Mouse (Mus musculus): ENCODE data around the gene Tmub1.

The Tmub1 gene

DNA sequence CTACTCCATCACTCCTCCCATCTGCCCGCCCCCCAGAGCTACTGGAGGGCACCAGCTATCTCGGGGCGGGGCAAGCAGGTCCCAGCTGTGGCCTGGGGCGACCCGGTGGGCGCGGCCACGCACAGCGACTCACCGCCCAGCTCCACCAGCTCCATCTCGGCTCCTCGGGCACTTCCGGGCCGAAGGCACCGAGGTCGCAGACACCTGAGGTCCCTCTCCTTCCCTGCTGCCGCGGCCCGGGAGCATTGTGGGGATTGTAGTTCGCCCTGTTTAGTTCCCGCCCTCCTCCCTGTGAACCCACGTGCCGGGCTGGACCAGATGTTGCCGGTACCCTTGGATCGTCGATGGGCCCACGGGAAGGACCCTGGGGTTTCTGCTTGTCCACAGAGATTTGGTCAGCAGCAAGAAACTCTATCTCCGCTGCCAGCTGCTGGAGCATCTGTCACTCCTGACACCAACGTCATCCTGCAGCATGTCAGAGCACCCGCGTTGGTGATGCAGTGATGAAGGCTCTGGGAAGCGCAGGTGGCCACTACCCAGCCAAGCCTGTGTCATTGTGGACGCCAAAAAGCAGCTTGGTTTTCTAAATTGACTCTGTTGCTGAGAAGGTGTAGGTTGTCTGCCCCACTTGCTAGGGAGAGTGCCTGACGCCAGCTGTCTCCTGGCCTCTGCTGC, at the start of gene Tmub1:
Tmub1 (minus strand) TSS at position 231 of the 675 bp plus-strand sequence.
- peak; percentile 89 for DNase-seq (ENCODE audit: low read depth, low spot score)
- H3K27me3 ChIP-seq (ENCODE audit: control insufficient read depth, insufficient read depth, low read length, poor library complexity, severe bottlenecking): no peaks in the 10 kb centered on the region
- H3K36me3 ChIP-seq (ENCODE audit: control insufficient read depth, insufficient read depth, low read length, poor library complexity, severe bottlenecking): no peaks in the 10 kb centered on the region; the same call in 1 of the 2 replicates

DNA sequence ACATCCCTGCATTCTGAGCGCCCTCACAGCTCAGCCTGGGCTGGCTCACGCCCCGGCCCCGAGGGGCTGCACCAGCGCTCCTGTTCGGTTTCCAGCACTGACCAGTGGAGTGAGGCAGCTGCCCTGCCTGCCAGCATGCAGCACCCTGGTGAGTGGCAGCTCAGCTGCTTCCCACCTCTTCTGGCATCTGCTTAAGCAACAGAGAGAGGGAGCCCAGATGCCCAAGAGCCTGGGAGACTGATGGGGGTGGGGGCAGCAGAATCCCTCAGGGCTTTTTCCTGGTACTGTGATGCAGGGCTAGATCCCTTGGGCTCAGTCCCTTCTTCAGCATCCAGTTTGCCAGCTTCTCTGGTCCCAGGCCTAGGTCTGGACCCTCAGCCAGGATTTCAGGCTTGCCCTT, 49.1 kb upstream of the Tmub1 start:
- no peaks in the 10 kb centered on the region for H3K27me3 ChIP-seq (ENCODE audit: control insufficient read depth, insufficient read depth, low read length, poor library complexity, severe bottlenecking)
- no peak for DNase-seq (ENCODE audit: low read depth, low spot score)
- H3K36me3 ChIP-seq (ENCODE audit: control insufficient read depth, insufficient read depth, low read length, poor library complexity, severe bottlenecking): peaks cover 5% of the 10 kb centered on the region; the same call in 1 of the 2 replicates

DNA sequence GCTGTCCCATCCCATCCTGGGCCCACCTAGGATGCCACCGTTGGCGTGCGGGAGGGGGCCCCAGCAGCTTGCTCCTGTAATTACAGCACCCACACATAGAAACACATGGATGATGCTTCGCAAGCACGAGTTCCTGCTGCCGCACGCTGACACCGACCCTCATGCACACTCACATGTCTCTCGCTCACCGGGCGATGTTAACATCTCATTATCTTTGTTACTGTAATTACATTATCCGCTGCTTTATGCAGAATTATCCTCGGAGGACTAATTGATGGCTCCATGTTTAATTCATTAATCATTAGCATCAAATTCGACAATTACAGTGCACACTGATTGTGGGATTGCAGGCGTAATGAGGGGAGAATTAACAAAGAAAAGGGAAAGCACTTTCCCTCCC, 47.4 kb upstream of the Tmub1 start:
- H3K36me3 ChIP-seq (ENCODE audit: control insufficient read depth, insufficient read depth, low read length, poor library complexity, severe bottlenecking): peaks cover 5% of the 10 kb centered on the region; the same call in 1 of the 2 replicates
- no peak for DNase-seq (ENCODE audit: low read depth, low spot score)
- no peaks in the 10 kb centered on the region for H3K27me3 ChIP-seq (ENCODE audit: control insufficient read depth, insufficient read depth, low read length, poor library complexity, severe bottlenecking)

DNA sequence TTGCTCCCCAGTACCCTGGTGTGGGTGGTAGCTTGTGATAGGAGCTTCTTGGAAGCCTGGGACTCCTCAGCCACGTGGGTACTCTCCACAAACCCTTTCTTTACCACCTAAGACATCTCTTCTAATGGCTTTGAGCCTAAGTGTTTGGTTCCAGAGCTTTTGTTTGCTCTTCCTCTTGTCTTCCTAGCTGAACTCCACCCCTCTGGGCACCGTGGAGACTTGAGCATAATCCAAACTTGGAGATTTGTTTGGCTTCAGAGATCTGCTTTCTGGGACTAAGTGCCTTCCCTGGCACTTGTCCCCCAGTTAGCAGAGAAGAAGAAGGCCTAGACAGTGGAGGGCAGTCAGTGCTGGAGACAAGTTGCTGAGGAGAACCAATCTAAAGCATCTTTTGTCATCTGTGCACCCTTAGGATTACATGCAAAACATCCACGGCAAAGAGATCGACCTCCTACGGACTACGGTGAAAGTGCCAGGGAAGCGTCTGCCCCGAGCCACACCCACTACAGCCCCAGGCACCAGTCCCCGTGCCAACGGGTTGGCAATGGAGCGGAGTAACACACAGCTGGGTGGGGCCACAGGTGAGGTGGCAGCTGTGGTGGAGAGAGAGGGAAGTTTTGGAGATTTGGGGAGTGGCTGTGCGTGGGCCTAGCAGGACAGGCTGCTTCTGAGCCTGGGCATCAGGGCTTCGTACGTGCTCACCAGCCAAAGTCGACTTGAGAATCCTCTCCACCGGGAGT, 45.1 kb upstream of the Tmub1 start:
- Histone ChIP-seq H3K27me3 (ENCODE audit: control insufficient read depth, insufficient read depth, low read length, poor library complexity, severe bottlenecking) (no peaks in the 10 kb centered on the region), H3K36me3 (ENCODE audit: control insufficient read depth, insufficient read depth, low read length, poor library complexity, severe bottlenecking) (peaks cover 3% of the 10 kb centered on the region; the same call in 1 of the 2 replicates)
- DNase-seq (ENCODE audit: low read depth, low spot score): no peak

DNA sequence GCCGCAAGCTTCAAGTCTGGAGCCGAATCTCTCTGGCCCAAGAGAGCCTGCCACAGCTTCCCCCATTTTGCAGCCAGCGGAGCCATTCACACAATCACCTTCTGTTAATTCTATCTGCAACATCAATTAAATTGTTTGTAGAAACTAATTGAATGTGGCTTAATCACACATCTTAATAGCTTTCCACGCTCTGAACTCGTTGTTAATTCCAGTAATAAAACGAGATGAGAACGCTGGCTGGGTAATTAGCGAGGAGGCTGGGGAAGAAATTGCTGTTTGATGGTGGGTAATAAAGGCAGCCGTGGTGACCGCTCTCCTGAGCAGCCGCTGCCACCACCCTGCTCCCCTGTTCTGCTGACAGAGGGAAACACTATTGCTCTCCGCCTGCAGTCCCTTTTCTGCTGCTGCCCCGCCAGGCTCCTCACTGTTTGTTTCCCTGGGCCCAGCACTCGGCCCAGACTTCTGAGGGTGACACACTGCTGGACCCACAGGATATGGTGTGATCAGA, 42.8 kb upstream of the Tmub1 start:
- H3K36me3 ChIP-seq (ENCODE audit: control insufficient read depth, insufficient read depth, low read length, poor library complexity, severe bottlenecking): peaks cover 3% of the 10 kb centered on the region; the same call in 1 of the 2 replicates
- H3K27me3 ChIP-seq (ENCODE audit: control insufficient read depth, insufficient read depth, low read length, poor library complexity, severe bottlenecking): no peaks in the 10 kb centered on the region
- DNase-seq (ENCODE audit: low read depth, low spot score): no peak

DNA sequence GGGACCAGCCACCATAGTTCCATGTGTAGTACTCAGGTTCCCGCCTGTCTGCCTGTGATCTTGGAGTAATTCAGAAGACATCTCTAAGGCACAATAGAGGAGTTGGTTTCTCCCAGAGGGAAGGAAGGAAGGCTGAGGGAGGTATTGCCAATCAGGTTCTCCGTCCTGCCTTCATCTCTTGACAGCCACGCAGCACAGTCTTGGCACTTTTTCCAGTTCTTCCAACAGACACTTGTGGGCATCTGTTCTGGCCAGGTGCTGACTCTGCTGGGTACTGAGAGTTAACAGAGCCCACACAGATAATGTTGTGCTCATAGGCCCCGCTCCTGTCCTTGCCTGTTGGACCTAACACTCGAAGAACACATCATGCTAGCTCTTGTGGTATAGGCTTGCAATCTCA, 39.1 kb upstream of the Tmub1 start:
- Histone ChIP-seq H3K27me3 (ENCODE audit: control insufficient read depth, insufficient read depth, low read length, poor library complexity, severe bottlenecking) (no peaks in the 10 kb centered on the region), H3K36me3 (ENCODE audit: control insufficient read depth, insufficient read depth, low read length, poor library complexity, severe bottlenecking) (peaks cover 3% of the 10 kb centered on the region; the same call in 1 of the 2 replicates)
- no peak for DNase-seq (ENCODE audit: low read depth, low spot score)

DNA sequence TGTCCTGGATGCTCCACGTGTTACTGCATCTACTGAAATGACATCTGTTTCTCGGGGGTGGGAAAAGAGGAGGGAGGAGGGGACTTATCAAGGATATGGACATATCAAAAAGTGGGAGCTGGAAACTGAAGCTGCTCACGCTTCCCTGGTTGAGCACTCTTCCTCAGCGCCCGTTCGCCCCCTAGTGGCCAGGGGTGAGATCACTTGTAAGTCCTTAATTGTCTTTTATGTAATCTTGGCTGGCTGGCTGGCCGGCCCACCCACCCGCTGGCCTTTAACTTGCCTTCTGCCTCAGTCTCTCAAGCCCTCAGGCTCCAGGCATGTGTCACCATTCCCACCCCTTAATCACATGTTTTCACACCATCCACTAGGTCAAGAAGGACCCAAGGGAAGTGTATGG, 38.4 kb upstream of the Tmub1 start:
- DNase-seq (ENCODE audit: low read depth, low spot score): peak; percentile 78
- Histone ChIP-seq H3K36me3 (ENCODE audit: control insufficient read depth, insufficient read depth, low read length, poor library complexity, severe bottlenecking) (peaks cover 3% of the 10 kb centered on the region; the same call in 1 of the 2 replicates), H3K27me3 (ENCODE audit: control insufficient read depth, insufficient read depth, low read length, poor library complexity, severe bottlenecking) (no peaks in the 10 kb centered on the region)

DNA sequence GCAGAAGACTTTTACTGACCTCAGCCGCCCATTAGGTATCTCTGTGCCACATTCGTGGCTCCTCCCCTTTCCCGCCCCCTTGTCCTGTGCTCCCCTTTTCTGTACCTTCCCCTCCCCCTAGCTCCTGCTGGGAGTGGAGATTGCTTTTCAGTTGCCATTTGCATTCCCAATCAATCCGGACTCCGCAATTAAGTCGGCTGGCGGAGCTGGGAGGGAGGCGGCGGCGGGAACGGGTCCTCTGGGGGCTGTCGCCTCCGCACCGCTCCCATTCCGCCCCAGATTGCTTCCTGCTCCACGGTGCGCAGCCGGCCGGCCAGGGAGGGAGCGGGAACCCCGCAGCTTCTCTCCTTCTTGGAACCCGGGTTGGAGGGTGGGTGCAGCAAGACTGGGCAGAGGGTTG, 37.3 kb upstream of the Tmub1 start:
- H3K27me3 ChIP-seq (ENCODE audit: control insufficient read depth, insufficient read depth, low read length, poor library complexity, severe bottlenecking): no peaks in the 10 kb centered on the region
- DNase-seq (ENCODE audit: low read depth, low spot score): no peak
- peaks cover 10% of the 10 kb centered on the region for H3K36me3 ChIP-seq (ENCODE audit: control insufficient read depth, insufficient read depth, low read length, poor library complexity, severe bottlenecking)

DNA sequence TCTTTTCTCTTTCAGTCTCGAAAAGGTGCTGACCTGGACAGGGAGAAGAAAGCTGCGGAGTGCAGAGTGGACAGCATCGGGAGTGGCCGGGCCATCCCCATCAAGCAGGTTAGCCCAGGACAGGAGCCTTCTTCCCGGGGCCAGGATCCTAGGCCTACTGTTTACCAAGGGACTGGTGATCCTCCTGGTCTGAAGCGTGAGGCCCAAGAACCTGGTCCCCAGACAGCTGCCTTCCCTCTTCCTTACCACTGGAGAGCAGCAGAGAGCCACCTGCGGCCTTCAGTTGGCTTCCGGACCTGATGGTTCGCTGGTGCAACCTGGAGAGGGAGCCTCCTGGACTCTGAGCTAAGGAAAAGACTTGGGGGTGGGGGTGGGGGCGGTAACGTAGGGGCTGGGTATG, 35.7 kb upstream of the Tmub1 start:
- H3K27me3 ChIP-seq (ENCODE audit: control insufficient read depth, insufficient read depth, low read length, poor library complexity, severe bottlenecking): no peaks in the 10 kb centered on the region
- H3K36me3 ChIP-seq (ENCODE audit: control insufficient read depth, insufficient read depth, low read length, poor library complexity, severe bottlenecking): peaks cover 17% of the 10 kb centered on the region
- DNase-seq (ENCODE audit: low read depth, low spot score): peak; percentile 58

DNA sequence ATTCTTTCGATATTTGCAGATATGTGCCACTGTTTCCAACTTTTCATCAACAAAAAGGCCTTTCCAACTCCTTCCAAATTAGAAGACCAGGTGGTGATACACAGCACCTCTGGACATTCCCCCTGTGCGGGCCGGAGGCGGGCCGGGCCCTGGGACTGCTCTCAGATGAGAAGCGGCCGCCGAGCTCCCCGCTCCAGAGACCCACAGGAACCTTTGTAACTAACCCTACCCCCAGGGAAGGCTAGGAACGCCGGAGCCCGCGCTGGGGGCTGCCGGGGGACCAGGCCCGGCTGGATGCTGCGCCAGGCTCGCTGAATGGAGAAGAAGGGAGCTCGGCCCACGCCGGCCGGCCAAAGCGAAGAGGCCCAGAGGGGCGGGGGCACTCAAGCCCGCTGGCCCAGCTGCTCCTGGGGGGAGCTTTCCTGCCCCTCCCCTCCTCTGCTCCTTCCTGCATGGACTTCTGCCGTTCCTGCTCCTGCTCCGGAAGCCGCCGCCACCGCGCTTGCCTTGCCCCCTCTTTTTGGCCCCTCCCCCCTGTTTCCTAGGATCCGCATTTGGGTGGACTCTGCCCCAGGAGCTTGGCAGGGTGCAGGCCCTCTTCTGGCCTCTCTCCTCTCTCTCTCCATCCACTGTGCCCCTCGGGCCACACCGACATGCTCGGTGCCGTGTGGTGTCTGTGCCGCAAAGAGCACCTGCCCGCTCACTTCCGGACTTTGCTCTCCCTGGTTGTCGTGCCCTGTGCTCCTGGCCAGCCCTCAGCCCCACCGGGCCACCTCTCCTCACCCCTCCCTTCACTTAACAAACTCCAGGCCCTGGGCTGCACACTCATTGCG, 34.8 kb upstream of the Tmub1 start:
- no peak for DNase-seq (ENCODE audit: low read depth, low spot score)
- Histone ChIP-seq H3K36me3 (ENCODE audit: control insufficient read depth, insufficient read depth, low read length, poor library complexity, severe bottlenecking) (peaks cover 17% of the 10 kb centered on the region), H3K27me3 (ENCODE audit: control insufficient read depth, insufficient read depth, low read length, poor library complexity, severe bottlenecking) (no peaks in the 10 kb centered on the region)

DNA sequence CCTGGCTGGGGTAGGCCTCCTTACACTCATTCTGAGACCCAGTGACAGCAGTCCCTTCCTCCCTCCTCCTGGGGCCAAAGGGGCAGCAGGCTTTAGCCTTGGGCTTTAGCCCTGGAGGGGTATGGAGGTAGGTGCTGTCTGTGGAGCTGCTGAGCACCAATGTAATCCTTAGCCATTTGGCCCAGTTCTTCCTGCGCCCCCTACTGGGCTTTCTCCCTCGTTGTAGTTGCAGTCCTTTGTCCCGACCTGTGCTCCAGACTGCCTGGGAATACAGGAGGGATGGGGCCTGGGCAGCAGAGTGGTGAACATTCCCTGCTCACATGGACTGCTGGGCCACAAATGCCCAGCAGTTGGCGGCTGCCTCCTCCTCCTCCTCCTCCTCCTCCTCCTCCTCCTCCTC, 34.0 kb upstream of the Tmub1 start:
- peak; percentile 41 for DNase-seq (ENCODE audit: low read depth, low spot score)
- peaks cover 18% of the 10 kb centered on the region for H3K36me3 ChIP-seq (ENCODE audit: control insufficient read depth, insufficient read depth, low read length, poor library complexity, severe bottlenecking)
- no peaks in the 10 kb centered on the region for H3K27me3 ChIP-seq (ENCODE audit: control insufficient read depth, insufficient read depth, low read length, poor library complexity, severe bottlenecking)

DNA sequence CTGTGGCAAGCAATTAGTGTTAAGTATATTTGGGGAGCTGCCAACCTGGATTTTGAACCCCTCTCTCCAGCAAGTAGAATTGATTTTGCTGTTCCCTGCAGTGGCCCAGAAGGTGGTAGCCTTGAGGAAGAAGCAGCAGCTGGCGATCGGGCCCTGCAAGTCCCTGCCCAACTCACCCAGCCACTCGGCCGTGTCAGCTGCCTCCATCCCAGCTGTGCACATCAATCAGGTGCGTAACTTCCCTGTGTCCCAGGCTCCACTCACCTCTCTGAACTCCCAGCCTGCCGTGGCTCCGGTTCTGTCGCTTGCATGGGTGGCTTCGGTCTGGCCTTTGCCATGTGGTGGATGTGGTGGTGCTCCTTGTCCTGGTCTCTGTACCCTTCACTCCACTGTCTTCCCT, 30.3 kb upstream of the Tmub1 start:
- DNase-seq (ENCODE audit: low read depth, low spot score): no peak
- H3K27me3 ChIP-seq (ENCODE audit: control insufficient read depth, insufficient read depth, low read length, poor library complexity, severe bottlenecking): no peaks in the 10 kb centered on the region
- H3K36me3 ChIP-seq (ENCODE audit: control insufficient read depth, insufficient read depth, low read length, poor library complexity, severe bottlenecking): peaks cover 15% of the 10 kb centered on the region

DNA sequence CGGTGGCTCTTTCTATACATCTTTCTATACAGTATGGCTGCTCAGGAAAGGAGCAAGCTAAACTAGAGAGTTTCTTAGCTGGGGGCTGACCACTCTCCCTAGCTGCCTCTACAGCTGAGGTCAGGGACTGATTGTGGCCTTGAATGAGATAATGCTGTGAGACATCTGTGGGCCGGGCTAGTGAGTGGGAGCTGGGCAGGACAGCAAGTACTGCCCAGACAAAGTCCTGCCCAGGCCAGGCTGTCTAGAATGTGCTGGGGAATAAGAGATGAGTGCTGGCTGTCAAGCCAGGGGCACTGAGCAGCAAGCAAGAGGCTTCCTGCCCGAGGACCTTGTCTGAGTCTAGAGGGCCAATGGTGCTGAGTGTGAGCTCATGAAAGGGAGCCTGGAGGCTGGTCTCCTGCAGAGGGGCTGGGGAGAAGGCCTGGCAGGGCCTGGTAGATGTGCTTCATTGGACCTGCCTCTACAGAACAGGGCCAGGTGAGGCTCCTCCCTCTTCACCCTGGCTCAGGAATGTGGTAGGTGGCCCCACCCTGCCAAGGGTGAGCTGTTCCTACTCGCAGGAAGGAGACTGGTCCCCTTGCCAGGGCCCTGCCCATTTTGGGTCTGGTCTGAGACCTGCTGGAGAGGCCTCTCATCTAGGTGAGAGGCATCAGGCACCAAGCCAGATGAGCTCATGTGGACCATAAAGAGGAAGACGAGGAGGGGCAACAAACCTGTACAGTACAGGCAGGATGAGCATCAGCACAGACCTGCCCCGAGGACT, 28.0 kb upstream of the Tmub1 start:
- H3K27me3 ChIP-seq (ENCODE audit: control insufficient read depth, insufficient read depth, low read length, poor library complexity, severe bottlenecking): no peaks in the 10 kb centered on the region
- peaks cover 13% of the 10 kb centered on the region for H3K36me3 ChIP-seq (ENCODE audit: control insufficient read depth, insufficient read depth, low read length, poor library complexity, severe bottlenecking)
- no peak for DNase-seq (ENCODE audit: low read depth, low spot score)

DNA sequence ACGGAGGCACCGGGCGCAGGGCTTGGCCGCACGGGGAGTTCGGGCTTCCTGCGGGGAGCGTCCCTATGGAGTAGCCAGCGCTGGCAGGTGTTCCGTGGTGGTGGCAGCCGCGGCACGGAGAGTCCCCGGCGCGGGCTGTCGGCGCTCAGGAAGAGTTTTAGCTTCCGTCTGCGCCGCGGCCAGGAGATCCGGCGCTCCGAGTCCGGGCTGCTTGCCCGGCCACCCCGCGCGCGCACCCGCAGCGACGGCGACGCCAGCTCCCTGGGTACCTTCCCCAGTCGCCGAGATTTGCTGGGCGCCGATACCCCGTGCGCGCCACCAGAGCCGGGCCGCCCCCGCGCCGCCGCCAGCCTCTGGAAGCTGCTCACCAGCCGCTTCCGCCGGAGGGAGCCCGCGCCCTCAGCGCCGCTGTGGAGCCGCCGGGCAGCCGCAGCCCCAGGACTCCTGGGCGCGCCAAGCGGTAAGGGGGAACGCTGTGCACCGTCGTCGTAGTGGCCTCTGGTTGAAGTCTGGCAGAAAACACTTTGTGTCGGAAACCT, 27.1 kb upstream of the Tmub1 start:
- DNase-seq (ENCODE audit: low read depth, low spot score): peak; percentile 18
- Histone ChIP-seq H3K27me3 (ENCODE audit: control insufficient read depth, insufficient read depth, low read length, poor library complexity, severe bottlenecking) (no peaks in the 10 kb centered on the region), H3K36me3 (ENCODE audit: control insufficient read depth, insufficient read depth, low read length, poor library complexity, severe bottlenecking) (peaks cover 6% of the 10 kb centered on the region)
